Mouse (Mus musculus) liver (tissue): ENCODE results near the gene Gm14322.
"Not testable (repeated sequence)": the region's sequence is repeated elsewhere in the genome, so short reads cannot be mapped to it uniquely, and the experiment has no call there.

Source experiments
- DNase-seq: peaks from one replicate; pipeline ENCODE4 v3.0.0-alpha.2; 2020; ENCODE audit warnings: mixed read lengths

The Gm14322 gene

DNA sequence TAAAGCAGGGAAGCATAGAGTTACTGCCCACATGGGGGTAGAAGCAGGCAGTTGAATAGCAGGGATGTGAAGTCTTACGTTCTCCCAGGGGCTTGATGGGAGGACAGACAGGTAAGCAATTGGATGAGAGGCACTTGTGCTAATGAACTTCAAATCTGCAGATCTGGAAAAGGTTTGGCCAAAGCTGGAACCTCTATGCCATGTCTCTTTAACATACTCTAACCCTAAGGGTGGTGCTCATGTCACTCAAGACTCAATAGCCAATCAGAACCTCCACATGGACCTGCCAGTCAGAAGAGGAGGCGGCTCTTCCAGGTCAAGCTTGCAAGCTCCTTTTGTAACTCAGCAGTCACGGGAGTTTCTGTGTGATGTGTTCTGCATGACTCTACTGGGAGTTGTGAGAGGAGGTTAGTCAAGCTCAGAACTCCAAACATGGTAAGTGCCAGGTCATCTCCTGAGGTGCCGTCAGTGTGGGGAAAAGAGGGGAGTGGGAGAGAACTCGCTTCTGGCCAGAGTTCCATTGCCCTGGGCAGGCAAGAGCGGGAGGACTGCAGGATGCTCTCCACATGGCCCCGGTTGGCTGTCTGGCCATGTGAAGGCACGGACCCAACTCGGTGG, at the start of gene Gm14322:
Gm14322 (plus strand) TSS at position 348 of the 618 bp plus-strand sequence.
- DNase-seq = not testable (repeated sequence)

- DNase-seq = not testable (repeated sequence)
These were observed 17.6 kb upstream of the Gm14322 start for GRCm38 (mm10) chr2:177741487-177741886.

DNA sequence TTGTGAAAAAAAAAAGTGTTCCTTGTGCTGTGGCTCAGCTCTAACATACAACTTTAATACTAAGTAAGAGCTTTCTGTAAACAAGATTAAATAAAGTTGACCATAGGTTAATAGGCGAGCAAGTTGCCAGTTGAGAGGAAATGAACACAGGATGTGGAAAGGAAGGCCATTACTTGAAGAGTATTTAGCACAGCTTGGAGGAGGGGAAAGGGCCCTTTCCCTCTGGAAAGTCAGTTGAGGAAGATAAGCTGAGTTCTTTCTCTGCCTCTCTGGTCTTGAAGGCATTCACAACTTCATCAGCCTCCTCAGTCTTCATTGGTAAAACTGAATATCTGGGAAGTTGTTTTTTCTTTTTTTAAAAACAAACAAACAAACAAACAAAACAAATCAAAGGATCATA, 28.3 kb downstream of the Gm14322 start:
- not testable (repeated sequence) for DNase-seq

GRCm38 (mm10) chr2:177806170-177806569, 47.1 kb downstream of the Gm14322 start:
- DNase-seq = not testable (repeated sequence)
